Comparison of ENCODE assay signal across 8 mouse cellular contexts in the genomic region with DNA sequence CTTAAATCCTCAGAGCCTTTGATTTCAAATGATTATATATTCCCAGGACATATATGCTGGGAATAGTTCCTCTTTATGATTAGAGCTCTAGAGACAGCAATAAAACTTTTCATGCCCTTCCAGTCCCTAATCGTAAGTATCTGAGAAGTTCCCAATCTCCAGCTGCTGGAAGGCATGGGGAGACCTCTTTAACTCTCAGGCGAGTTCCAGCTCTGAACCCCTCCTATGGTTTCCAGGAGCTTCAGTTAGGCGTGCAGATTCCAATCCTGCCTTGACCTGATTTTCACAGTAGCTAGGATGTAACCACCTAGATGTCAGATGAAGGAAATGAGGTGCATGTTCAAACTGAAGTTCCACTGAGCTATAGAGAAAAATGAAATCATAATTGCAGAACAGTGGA. TPM values are rescaled to one million over a fixed set of nuclear protein-coding genes. Genes with fewer than 3 reads are reported as not detected.
DNase-seq lines count a peak whose midpoint lies in the region; ATAC-seq lines count a peak whose summit lies in the region.

No protein-coding gene starts in this region.

- peak overlapping the region; percentile 64 for H3K4me2 ChIP-seq in liver, embryonic 11.5 days
- H3K4me2 ChIP-seq in stomach, embryonic 16.5 days (ENCODE audit: low read depth, low read length), result peak overlapping the region; percentile 83

- no peak for ATAC-seq in erythroblast, adult 5-6 weeks (replicated peaks; ENCODE audit: low FRiP score, poor library complexity, severe bottlenecking)
- no peak for ATAC-seq in liver, embryonic 11.5 days (replicated peaks; ENCODE audit: low FRiP score)
- ATAC-seq in stomach, embryonic 16.5 days (ENCODE audit: insufficient read depth, low FRiP score), result no peak

- H3K4me1 ChIP-seq in erythroblast, embryonic 14.5 days (ENCODE audit: control insufficient read depth), result peaks cover 40% of the 10 kb centered on the region
- H3K4me1 ChIP-seq in liver, embryonic 11.5 days (replicated peaks; ENCODE audit: control insufficient read depth, insufficient read depth, low read length), result peaks cover 29% of the 10 kb centered on the region
- peaks cover 15% of the 10 kb centered on the region for H3K4me1 ChIP-seq in stomach, embryonic 16.5 days (ENCODE audit: control insufficient read depth, insufficient read depth, low read length)

- no peak overlapping the region for H3K27ac ChIP-seq in liver, embryonic 11.5 days (ENCODE audit: low read depth, low read length)
- H3K27ac ChIP-seq in stomach, embryonic 16.5 days (ENCODE audit: low read length), result peak overlapping the region; percentile 87

- H3K36me3 ChIP-seq in erythroblast, embryonic 14.5 days (ENCODE audit: control insufficient read depth), result no peaks in the 10 kb centered on the region; the same call in 1 of the 2 replicates
- no peaks in the 10 kb centered on the region for H3K36me3 ChIP-seq in liver, embryonic 11.5 days (ENCODE audit: control insufficient read depth, insufficient read depth, low read length)
- H3K36me3 ChIP-seq in stomach, embryonic 16.5 days (ENCODE audit: control insufficient read depth, insufficient read depth, low read length), result no peaks in the 10 kb centered on the region

- peak; percentile 49 for DNase-seq in thymus, postnatal 0 days (ENCODE audit: low spot score)
- no peak for DNase-seq in thymus, postnatal 10 days (ENCODE audit: low spot score in 2 of 2)
- no peak for DNase-seq in liver, embryonic 11.5 days (ENCODE audit: low spot score)
- no peak for DNase-seq in cerebellum, adult 9-11 months
- DNase-seq in layer of hippocampus, adult 11-12 months (ENCODE audit: low spot score), result no peak

- 11% methylated on average over 3 of the region's 3 CpGs for WGBS in liver, embryonic 11.5 days
- 2% methylated on average over 3 of the region's 3 CpGs for WGBS in stomach, embryonic 16.5 days

- peak overlapping the region; percentile 80 for H3K9ac ChIP-seq in liver, embryonic 11.5 days (ENCODE audit: low read depth, low read length)
- H3K9ac ChIP-seq in stomach, embryonic 16.5 days (ENCODE audit: low read length), result peak overlapping the region; percentile 86

- H3K27me3 ChIP-seq in erythroblast, embryonic 14.5 days (ENCODE audit: control insufficient read depth), result no peaks in the 10 kb centered on the region
- no peaks in the 10 kb centered on the region for H3K27me3 ChIP-seq in liver, embryonic 11.5 days (replicated peaks; ENCODE audit: control insufficient read depth, insufficient read depth, low read length)
- H3K27me3 ChIP-seq in stomach, embryonic 16.5 days (ENCODE audit: control insufficient read depth, insufficient read depth, low read length), result no peaks in the 10 kb centered on the region

- no peaks in the 10 kb centered on the region for H3K9me3 ChIP-seq in erythroblast, embryonic 14.5 days (ENCODE audit: control insufficient read depth, low read length)
- H3K9me3 ChIP-seq in liver, embryonic 11.5 days (ENCODE audit: control insufficient read depth, low read length), result no peaks in the 10 kb centered on the region
- H3K9me3 ChIP-seq in stomach, embryonic 16.5 days (replicated peaks; ENCODE audit: control insufficient read depth, low read length), result no peaks in the 10 kb centered on the region

- peak overlapping the region; percentile 81 for H3K4me3 ChIP-seq in erythroblast, embryonic 14.5 days (replicated peaks)
- H3K4me3 ChIP-seq in liver, embryonic 11.5 days (ENCODE audit: low read depth, low read length), result peak overlapping the region; percentile 78
- peak overlapping the region; percentile 72 for H3K4me3 ChIP-seq in stomach, embryonic 16.5 days (replicated peaks; ENCODE audit: low read length)

RNA-seq across cellular contexts. Expression of gene Ifngr1, which starts 0.8 kb away (rescaled TPM):
- 0.02 and 0.04 TPM in 2 replicates for polyA plus RNA-seq in erythroblast, embryonic 14.5 days (2012)
- 92.8 and 102 TPM in 2 replicates for total RNA-seq in erythroblast, adult 5-6 weeks (2015; ENCODE audit: low replicate concordance)
- total RNA-seq in erythroblast, adult 5-6 weeks (2017; ENCODE audit: low replicate concordance), result 62.2 and 70.7 TPM in 2 replicates
- polyA plus RNA-seq in thymus, postnatal 0 days (2015; fragmentation: Nextera tagmentation; extraction: Ambion mirVana), result 540 and 641 TPM in 2 replicates
- polyA plus RNA-seq in liver, embryonic 11.5 days (2014; fragmentation: Nextera tagmentation; extraction: Ambion mirVana), result 53.7 and 61.1 TPM in 2 replicates
- 75.3 and 79.8 TPM in 2 replicates for polyA plus RNA-seq in stomach, embryonic 16.5 days (2015; fragmentation: Nextera tagmentation; extraction: Ambion mirVana)

RNA-seq across cellular contexts. Expression of gene Il22ra2, which starts 29.2 kb away (rescaled TPM):
- polyA plus RNA-seq in erythroblast, embryonic 14.5 days (2012), result not detected in 2 replicates
- total RNA-seq in erythroblast, adult 5-6 weeks (2015; ENCODE audit: low replicate concordance), result 3.5 TPM in 1 of 2 replicates, not detected in the other
- 0.28 and 1.4 TPM in 2 replicates for total RNA-seq in erythroblast, adult 5-6 weeks (2017; ENCODE audit: low replicate concordance)
- 0.10 and 0.12 TPM in 2 replicates for polyA plus RNA-seq in thymus, postnatal 0 days (2015; fragmentation: Nextera tagmentation; extraction: Ambion mirVana)
- polyA plus RNA-seq in liver, embryonic 11.5 days (2014; fragmentation: Nextera tagmentation; extraction: Ambion mirVana), result not detected in 2 replicates
- polyA plus RNA-seq in stomach, embryonic 16.5 days (2015; fragmentation: Nextera tagmentation; extraction: Ambion mirVana), result not detected in 2 replicates

Comparison
In these comparisons a context has a peak if more than half of its experiments do, and no peak if none do; other contexts are left out.
1. RNA of gene Ifngr1, which starts 0.8 kb away (polyA plus RNA-seq): 540 to 641 TPM in thymus, postnatal 0 days, 75.3 to 79.8 TPM in stomach, embryonic 16.5 days and 53.7 to 61.1 TPM in liver, embryonic 11.5 days; 0.02 to 0.04 TPM in erythroblast, embryonic 14.5 days; every median in the first group is over 10 times any median in the second.
2. Peak in every context shown above with its lines, with median percentiles within 50 percentile points of each other: H3K4me3 ChIP-seq.